Mouse (Mus musculus) E14TG2a.4 (cell line): ENCODE data around the gene Zc3hav1l.

Experiments used
- CTCF ChIP-seq: conservative IDR thresholded peaks from 2 replicates; pipeline ENCODE4 v1.5.1; 2014; ENCODE audit warnings: low read length
- NANOG ChIP-seq: IDR thresholded peaks from 2 replicates; pipeline ENCODE4 v1.6.1; 2014; ENCODE audit warnings: borderline replicate concordance, low read length, mixed read lengths
- POU5F1 ChIP-seq: IDR thresholded peaks from 2 replicates; pipeline ENCODE4 v1.6.1; 2014; ENCODE audit warnings: low read length, borderline replicate concordance

DNA sequence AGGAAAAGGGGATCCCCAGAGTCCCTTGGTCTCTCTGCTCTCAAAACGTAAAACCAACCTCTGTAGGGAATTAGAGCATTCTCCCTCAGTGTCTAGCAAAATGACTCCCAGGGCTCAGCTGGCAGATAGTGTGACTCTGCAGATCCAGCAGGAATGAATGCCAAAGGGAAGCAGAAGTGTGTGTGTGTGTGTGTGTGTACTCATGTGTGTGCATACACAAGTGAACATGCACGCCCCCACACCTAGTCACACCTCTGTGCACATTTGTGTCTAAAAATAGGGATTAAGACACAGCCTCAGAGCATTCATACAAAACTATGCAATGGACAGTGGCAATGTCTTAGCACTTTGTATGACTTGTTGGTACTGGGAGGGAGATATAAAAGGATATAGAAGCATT is 43.3 kb downstream of the Zc3hav1l start:
- no peak for TF ChIP-seq CTCF
- no peak for TF ChIP-seq POU5F1
- no peak for TF ChIP-seq NANOG
